Mouse (Mus musculus): ENCODE measurements around the gene Kpna1.
A peak's percentile ranks its signal among the peaks of the same experiment; 100 is the strongest.
"Not testable (repeated sequence)": the region's sequence is repeated elsewhere in the genome, so short reads cannot be mapped to it uniquely, and the experiment has no call there.

Gene Kpna1

GRCm38 (mm10) chr16:35992391-35992790 is 13.8 kb downstream of the Kpna1 start:
- DNase-seq (ENCODE audit: low spot score) = no peak

GRCm38 (mm10) chr16:35993316-35993715 is 14.8 kb downstream of the Kpna1 start:
- DNase-seq (ENCODE audit: low spot score) = no peak

GRCm38 (mm10) chr16:35998852-35999251 is 20.3 kb downstream of the Kpna1 start:
- DNase-seq (ENCODE audit: low spot score) = not testable (repeated sequence)

DNA sequence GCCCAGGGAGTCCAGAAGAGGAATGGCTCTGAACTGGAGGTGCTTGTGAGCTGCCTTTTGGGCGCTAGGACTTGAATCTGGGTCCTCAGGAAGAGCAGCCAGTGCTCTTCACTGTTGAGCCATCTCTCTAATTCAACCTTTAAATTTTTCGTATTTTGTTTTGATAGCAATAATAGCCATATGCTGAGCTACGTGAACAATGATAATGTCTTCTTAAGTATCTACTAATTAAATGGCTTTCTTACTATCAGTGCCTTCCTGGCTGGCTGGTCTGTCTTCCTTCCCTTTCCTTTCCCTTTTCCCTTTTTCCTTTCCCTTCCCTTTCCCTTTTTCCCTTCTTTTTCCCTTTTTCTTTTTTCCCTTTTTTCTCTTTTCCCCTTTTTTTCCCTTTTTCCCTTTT is 29.8 kb downstream of the Kpna1 start:
- no peak for DNase-seq (ENCODE audit: low spot score)

DNA sequence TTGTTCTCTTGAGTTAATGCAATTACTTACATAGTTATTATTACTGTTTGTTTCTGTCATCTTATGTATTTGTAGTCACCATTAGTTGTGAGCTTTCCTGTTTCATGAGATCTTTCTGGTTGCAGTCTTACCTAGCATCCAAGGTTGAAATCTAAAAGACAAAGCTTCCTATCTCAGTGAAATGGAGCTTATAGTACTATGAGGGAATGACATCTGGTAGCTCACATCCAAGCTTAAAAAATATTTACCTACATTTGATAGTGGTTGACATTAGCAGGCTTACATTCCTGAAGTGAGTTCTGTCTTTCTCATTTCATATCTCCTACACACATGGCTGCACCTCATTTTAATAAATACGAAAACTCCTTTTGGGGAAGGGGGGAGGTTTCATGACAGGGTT is 37.8 kb downstream of the Kpna1 start:
- DNase-seq (ENCODE audit: low spot score) = no peak

DNA sequence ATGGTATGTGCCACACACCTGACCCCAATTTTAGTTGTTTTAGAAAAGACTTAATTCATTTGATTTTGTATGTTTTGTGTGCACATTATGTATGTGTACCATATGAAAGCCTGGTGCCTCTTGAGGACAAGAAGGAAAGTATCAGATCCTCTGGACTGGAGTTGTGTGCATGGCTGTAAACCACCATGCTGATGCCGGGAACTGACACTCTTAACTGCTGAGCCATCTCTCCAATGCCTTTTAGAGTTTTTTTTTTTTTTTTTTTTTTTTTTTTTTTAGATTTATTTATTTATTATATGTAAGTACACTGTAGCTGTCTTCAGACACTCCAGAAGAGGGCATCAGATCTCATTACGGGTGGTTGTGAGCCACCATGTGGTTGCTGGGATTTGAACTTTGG is 49.6 kb downstream of the Kpna1 start:
- not testable (repeated sequence) for DNase-seq (ENCODE audit: low spot score)

GRCm38 (mm10) chr16:36040640-36041624 is 62.4 kb downstream of the Kpna1 start, which contains the start of gene Wdr5b:
Gene Wdr5b (plus strand): TSS chr16:36041190.
- DNase-seq (ENCODE audit: low spot score) = peak; percentile 89

GRCm38 (mm10) chr16:36041625-36042020 is 63.1 kb downstream of the Kpna1 start:
- DNase-seq (ENCODE audit: low spot score) = no peak

DNA sequence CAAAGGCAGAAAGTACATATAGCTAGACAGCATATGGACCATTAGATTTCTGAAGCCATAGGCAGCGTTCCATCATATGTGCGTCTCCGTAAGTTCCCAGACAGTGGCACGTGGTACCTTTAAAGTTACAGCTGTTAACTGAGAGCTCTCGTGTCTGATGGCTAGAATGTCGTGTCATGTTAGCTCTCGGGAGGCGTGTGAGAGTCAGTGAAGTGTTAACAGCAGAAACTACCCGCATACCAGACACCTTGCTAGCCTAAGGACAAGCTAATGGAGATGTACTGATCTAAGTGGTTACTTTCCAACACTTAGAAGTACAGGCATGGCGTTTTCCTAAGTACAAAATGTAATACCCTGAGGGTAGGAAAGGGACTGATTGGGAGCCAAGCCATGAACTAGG is 64.5 kb downstream of the Kpna1 start:
- DNase-seq (ENCODE audit: low spot score) = no peak

DNA sequence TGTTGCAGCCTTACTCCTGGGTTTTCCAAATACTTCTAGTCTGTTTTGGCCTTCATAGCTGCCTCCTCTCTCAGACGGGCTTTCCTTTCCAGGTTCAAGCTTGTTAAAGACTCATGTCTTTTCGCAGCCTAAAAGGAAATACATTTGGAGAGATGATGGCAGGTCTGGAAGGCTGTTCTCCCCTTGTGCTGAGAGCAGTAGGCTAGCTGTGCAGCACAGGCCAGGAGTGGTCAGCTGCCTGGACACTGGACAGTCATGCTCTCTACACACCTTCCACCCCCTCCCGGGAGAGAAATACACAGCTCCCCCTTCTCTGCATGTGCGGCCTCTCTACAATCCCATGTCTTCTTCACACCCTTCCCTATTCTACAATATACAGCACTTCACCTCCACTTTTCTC is 65.4 kb downstream of the Kpna1 start:
- DNase-seq (ENCODE audit: low spot score) = no peak

DNA sequence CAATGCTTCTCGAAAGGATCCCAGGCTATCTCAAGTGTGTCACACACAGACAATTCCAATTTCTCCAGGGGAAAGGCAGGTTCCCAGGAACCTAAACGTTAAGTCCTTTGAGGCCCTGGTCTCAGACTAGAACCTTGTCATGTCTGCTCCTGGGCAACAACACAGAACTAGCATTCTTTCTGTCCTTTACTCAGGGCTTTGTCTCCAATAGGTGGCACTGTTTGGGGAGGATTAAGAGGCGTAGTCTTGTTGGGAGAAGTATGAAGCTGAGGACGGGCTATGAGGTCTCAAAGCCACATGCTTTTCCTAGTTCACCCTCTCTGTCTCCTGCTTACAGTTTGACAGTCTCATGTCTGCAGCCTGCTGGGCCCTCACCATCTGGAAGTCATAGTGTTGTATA is 69.0 kb downstream of the Kpna1 start:
- DNase-seq (ENCODE audit: low spot score) = no peak

GRCm38 (mm10) chr16:36051491-36051890 is 72.9 kb downstream of the Kpna1 start:
- DNase-seq (ENCODE audit: low spot score) = no peak

GRCm38 (mm10) chr16:36053524-36054275 is 75.2 kb downstream of the Kpna1 start:
- DNase-seq (ENCODE audit: low spot score) = no peak

DNA sequence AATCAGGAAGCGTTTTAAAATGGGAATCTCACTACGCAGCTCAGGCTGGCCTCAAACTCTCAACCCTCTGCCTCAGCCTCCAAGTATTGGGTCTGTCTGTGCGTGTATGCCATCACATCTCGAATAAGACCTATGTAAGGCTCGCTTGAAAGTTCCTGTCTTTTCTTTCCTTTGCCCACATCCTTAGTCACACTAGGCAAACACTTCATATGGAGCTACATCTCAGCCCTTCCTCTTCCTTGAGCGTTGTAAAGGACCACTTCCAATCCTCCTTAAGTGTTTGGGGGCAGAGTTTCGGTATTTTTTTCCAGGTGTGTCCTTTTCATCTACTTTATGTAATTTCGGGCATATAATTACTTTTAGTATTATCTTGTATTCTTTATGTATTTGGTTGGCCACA is 76.4 kb downstream of the Kpna1 start:
- no peak for DNase-seq (ENCODE audit: low spot score)

DNA sequence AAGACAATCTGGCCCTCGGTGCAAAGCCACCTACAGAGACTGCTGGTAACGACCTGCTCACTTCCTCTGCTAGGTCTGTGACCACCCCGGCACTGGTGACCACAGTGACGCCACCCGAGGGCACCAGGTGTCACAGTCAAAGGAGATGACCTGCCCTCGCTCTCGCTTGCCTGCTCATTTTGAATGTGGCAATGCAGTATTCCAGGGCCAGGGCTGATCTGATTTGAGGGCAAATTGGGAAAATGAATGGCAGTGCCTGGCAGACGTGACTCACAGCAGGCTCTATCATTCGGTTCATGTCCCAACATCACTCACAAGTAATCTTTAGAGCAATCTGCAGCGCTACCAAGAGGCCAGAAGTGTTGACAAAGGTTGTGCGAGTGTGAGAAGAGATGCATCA is 77.9 kb downstream of the Kpna1 start:
- DNase-seq (ENCODE audit: low spot score) = no peak

- DNase-seq (ENCODE audit: low spot score) = no peak
These were observed 79.5 kb downstream of the Kpna1 start for GRCm38 (mm10) chr16:36057933-36058475.

DNA sequence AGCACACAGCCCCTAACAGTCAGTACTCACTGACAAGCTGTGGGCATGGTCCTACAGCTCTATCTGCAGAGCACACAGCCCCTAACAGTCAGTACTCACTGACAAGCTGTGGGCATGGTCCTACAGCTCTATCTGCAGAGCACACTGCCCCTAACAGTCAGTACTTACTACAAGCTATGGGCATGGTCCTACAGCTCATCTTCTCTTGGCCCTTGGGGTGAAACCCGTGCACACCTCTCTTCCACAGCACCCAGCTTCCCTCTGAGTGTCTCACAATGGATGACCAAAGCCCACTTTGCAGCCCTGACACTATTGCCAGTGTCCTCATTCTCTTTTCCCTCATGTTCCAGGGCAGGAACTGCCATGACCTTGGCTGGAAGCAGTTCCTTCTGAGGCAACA is 84.0 kb downstream of the Kpna1 start:
- not testable (repeated sequence) for DNase-seq (ENCODE audit: low spot score)

DNA sequence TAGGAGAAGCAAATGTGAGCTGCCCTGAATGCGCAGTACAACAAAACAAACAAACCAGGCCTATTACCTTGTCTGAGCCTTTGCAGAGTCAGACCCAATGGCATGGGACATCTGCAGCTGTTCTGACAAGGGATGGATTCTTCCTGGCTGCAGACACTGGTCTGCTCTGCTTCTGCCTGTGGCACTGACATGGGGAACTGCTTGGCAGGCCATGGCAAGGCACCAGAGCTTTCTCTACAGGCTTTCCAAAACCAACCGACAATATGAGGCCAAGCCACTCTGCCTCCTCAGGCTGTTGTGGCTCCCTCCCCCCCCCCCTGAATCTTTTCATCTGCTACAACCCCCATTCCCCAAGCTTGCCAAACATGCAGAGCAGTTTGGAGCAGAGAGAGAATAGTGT is 84.8 kb downstream of the Kpna1 start:
- no peak for DNase-seq (ENCODE audit: low spot score)

DNA sequence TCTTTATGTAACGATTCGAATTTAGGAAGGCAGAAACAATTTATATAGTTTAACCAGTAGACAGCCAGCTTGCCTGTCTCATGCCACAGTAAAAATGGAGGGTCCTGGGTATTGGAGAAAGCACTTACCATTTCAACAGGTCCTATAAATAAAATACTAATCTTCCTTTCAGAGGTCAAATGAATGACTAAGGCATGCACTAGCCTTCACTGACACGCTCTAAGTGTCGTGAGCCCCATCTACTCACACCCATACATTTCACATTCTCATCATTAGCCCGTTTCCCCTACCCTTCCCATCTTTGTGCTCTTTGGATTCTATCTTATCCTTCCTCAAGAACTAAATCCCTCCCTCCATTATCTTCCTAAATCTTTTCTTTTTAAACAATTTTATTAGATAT is 86.4 kb downstream of the Kpna1 start:
- no peak for DNase-seq (ENCODE audit: low spot score)

DNA sequence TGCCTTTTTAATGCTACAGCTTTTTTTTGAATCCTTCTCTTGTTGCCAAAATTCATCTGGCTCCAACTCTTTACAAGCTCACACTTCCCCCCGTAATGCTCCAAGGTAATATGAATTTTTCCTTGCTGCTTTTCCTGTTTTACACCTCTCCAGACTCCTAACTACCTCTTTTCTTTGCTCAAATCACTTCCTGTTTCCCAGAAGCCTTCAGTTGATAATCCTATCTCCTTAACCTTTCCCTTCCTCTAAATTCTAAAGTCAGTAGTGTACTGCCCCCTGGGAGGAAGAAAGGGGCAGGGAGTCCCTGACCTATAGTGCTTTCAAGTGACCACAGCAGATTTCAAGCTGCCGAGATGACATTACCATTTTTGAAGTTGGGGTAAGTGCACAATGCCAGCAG is 89.1 kb downstream of the Kpna1 start:
- no peak for DNase-seq (ENCODE audit: low spot score)

GRCm38 (mm10) chr16:36068356-36068755 is 89.8 kb downstream of the Kpna1 start:
- DNase-seq (ENCODE audit: low spot score) = no peak

DNA sequence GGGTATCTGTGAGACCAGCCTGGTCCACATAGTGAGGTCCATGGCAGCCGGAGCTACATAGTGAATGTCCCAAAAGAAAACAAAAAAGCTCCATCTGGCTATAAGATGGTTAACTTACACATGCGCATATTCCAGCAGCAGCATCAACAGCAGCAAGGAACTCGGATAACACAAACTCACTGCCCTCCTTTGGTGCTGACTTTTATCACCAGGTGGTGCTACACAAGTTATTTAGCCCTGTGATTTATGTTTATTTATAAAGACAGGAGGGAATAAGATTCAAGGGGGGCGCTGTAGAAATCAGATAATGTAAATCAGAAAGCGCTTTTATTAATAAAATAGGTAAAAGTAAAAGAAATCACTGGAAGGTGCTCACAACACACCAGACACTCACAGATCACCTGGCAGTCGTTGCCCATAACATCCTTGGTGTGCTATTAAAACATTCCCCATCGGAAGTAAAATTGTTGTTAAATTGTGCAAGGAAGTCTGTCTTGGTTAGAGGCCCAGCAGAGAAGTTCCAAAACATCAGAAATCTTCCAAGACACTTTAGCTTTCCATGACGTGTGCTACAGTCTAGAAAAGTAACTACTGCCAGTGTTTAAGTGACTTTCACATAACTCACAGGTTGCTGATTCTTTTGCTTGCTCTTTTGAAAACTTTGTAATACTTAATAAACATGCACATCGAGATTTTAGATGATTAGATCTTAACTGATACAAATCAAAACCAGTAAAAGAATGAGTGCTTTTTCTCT is 91.4 kb downstream of the Kpna1 start:
- no peak for DNase-seq (ENCODE audit: low spot score)
